ENCODE assay signal across 7 mouse cellular contexts in the genomic region with DNA sequence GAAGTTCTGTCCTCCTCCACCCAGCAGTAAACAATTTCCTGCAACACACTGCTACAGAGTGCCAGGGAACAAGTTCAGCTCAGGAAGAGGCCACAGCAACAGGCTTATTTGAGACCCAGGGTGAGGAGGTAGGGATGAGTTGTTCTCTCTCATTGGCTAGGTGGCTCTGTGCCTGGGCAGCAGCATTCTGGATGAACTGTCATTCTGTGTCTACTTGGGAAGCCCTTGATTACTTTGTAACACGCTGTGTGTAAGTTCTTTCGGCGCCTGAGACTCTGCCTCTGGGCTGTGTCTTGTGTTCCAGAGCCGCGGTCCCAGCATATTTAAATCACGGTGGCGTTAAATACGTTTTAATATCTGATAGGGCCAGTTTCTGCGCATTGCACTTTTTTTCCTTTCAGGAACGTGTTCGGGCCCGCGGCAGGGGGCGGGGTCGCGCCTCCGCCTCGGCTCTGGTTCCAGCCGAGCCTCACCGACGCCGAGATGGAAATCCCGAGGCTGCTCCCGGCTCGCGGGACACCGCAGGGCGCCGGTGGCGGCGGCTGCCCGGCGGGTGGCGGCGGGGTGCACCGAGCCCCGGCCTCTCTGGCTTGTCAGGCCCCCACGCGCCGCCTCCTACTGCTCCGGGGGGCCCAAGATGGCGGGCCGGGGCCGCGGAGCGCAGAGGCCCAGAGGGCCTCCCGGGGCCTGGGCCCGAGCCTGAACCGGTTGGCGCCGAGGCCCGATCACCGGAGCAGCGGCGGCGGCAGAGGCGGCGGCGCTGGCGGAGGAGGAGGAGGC. TPM values are rescaled to one million over a fixed set of nuclear protein-coding genes. Genes with fewer than 3 reads are reported as not detected.
DNase-seq lines count a peak whose midpoint lies in the region; ATAC-seq and TF ChIP-seq lines count a peak whose summit lies in the region.
"Not testable (repeated sequence)": the region's sequence is repeated elsewhere in the genome, so short reads cannot be mapped to it uniquely, and the experiment has no call there.

A gene (plus strand): TSS at position 378 of the 780 bp plus-strand sequence.

- intact Hi-C loops in left cerebral cortex, postnatal 36 days (cut with DNase I), result not testable (repeated sequence)

- ATAC-seq in cerebellum, adult (ENCODE audit: insufficient number of reproducible peaks, low FRiP score, low TSS enrichment), result peak; percentile 47; the same call in 1 of the 2 replicates
- peak; percentile 79 for ATAC-seq in forebrain, embryonic 16.5 days
- peak; percentile 74 for ATAC-seq in hindbrain, embryonic 11.5 days (ENCODE audit: low FRiP score)
- ATAC-seq in kidney, embryonic 16.5 days (ENCODE audit: low FRiP score, low TSS enrichment), result peak; percentile 74
- peak; percentile 74 for ATAC-seq in lung, embryonic 14.5 days (ENCODE audit: insufficient read depth)
- ATAC-seq in midbrain, postnatal 0 days (ENCODE audit: low FRiP score), result peak; percentile 82

- DNase-seq in hindbrain, embryonic 11.5 days (ENCODE audit: low spot score); left cerebral cortex, postnatal 36 days (ENCODE audit: low spot score in 2 of 2); lung, embryonic 14.5 days; midbrain, postnatal 0 days (ENCODE audit: low spot score): not testable (repeated sequence)

- no CpG with 5 or more reads among the region's 60 CpGs for WGBS in forebrain, embryonic 16.5 days
- no CpG with 5 or more reads among the region's 60 CpGs for WGBS in hindbrain, embryonic 11.5 days
- WGBS in kidney, embryonic 16.5 days, result no CpG with 5 or more reads among the region's 60 CpGs
- no CpG with 5 or more reads among the region's 60 CpGs for WGBS in lung, embryonic 14.5 days
- WGBS in midbrain, postnatal 0 days, result no CpG with 5 or more reads among the region's 60 CpGs

- H3K27me3 ChIP-seq in forebrain, embryonic 16.5 days (replicated peaks; ENCODE audit: control insufficient read depth, insufficient read depth, low read length); hindbrain, embryonic 11.5 days (ENCODE audit: control insufficient read depth, insufficient read depth, low read length); kidney, embryonic 16.5 days (ENCODE audit: insufficient read depth, low read length); lung, embryonic 14.5 days (ENCODE audit: insufficient read depth, low read length); midbrain, postnatal 0 days (ENCODE audit: insufficient read depth, low read length): not testable (repeated sequence)

- H3K4me2 ChIP-seq in forebrain, embryonic 16.5 days (ENCODE audit: low read length); hindbrain, embryonic 11.5 days (replicated peaks; ENCODE audit: low read depth, low read length); kidney, embryonic 16.5 days (replicated peaks; ENCODE audit: low read depth, low read length); lung, embryonic 14.5 days; midbrain, postnatal 0 days (ENCODE audit: low read depth, low read length, poor library complexity, severe bottlenecking): not testable (repeated sequence)

- TF ChIP-seq CTCF in lung, embryonic 14.5 days (IDR thresholded peaks at IDR 0.05; ENCODE audit: low read depth); midbrain, postnatal 0 days (IDR thresholded peaks at IDR 0.05): not testable (repeated sequence)

- peak within 1 kb of the TSS; percentile 30 for H3K4me3 ChIP-seq in forebrain, embryonic 16.5 days (replicated peaks; ENCODE audit: low read length)
- not testable (repeated sequence) for H3K4me3 ChIP-seq in hindbrain, embryonic 11.5 days (ENCODE audit: low read depth, low read length); lung, embryonic 14.5 days (ENCODE audit: low read depth, low read length); midbrain, postnatal 0 days (ENCODE audit: low read depth, low read length)
- peak within 1 kb of the TSS; percentile 29 for H3K4me3 ChIP-seq in kidney, embryonic 16.5 days (ENCODE audit: low read length)

- not testable (repeated sequence) for H3K27ac ChIP-seq in forebrain, embryonic 16.5 days (ENCODE audit: low read length); hindbrain, embryonic 11.5 days (ENCODE audit: low read depth, low read length); kidney, embryonic 16.5 days (ENCODE audit: low read length); lung, embryonic 14.5 days (ENCODE audit: low read depth); midbrain, postnatal 0 days (ENCODE audit: low read depth, low read length)

- not testable (repeated sequence) for H3K9me3 ChIP-seq in forebrain, embryonic 16.5 days (ENCODE audit: control insufficient read depth, low read length); hindbrain, embryonic 11.5 days (ENCODE audit: control insufficient read depth, low read length); kidney, embryonic 16.5 days (ENCODE audit: low read length); lung, embryonic 14.5 days (ENCODE audit: low read depth, low read length); midbrain, postnatal 0 days (ENCODE audit: low read length)

- H3K36me3 ChIP-seq in forebrain, embryonic 16.5 days (ENCODE audit: control insufficient read depth, insufficient read depth); hindbrain, embryonic 11.5 days (ENCODE audit: control insufficient read depth, insufficient read depth, low read length); kidney, embryonic 16.5 days (ENCODE audit: insufficient read depth, low read length); lung, embryonic 14.5 days (ENCODE audit: insufficient read depth); midbrain, postnatal 0 days (ENCODE audit: insufficient read depth, low read length): not testable (repeated sequence)

- not testable (repeated sequence) for H3K4me1 ChIP-seq in forebrain, embryonic 16.5 days (replicated peaks; ENCODE audit: control insufficient read depth, insufficient read depth, low read length); hindbrain, embryonic 11.5 days (replicated peaks; ENCODE audit: control insufficient read depth, insufficient read depth, low read length); kidney, embryonic 16.5 days (ENCODE audit: insufficient read depth, low read length); lung, embryonic 14.5 days (ENCODE audit: insufficient read depth); midbrain, postnatal 0 days (ENCODE audit: insufficient read depth, low read length)

- not testable (repeated sequence) for H3K9ac ChIP-seq in forebrain, embryonic 16.5 days (replicated peaks; ENCODE audit: low read depth, low read length); hindbrain, embryonic 11.5 days (ENCODE audit: low read depth, low read length); kidney, embryonic 16.5 days (replicated peaks; ENCODE audit: low read length); lung, embryonic 14.5 days; midbrain, postnatal 0 days (replicated peaks; ENCODE audit: low read length, poor library complexity, severe bottlenecking)

RNA-seq across cellular contexts. Expression of the gene that starts here (rescaled TPM):
- 1.5 and 1.9 TPM in 2 replicates for polyA plus RNA-seq in forebrain, embryonic 16.5 days (2015; fragmentation: Nextera tagmentation; extraction: Ambion mirVana)
- 2.1 and 2.4 TPM in 2 replicates for polyA plus RNA-seq in hindbrain, embryonic 11.5 days (2014; fragmentation: Nextera tagmentation; extraction: Ambion mirVana)
- 1.3 and 1.5 TPM in 2 replicates for polyA plus RNA-seq in kidney, embryonic 16.5 days (2015; fragmentation: Nextera tagmentation; extraction: Ambion mirVana)
- 10 to 100 TPM; 20.3 to 20.9 TPM for total RNA-seq in left cerebral cortex, postnatal 36 days (2021)
- polyA plus RNA-seq in lung, embryonic 14.5 days (2014; fragmentation: Nextera tagmentation; extraction: Ambion mirVana), result 2.4 and 2.9 TPM in 2 replicates
- 24.5 and 32.2 TPM in 2 replicates for total RNA-seq in midbrain, postnatal 0 days (2014; rRNA removed)
- polyA plus RNA-seq in midbrain, postnatal 0 days (2015; fragmentation: Nextera tagmentation; extraction: Ambion mirVana), result 1.5 and 1.7 TPM in 2 replicates
